ENCODE assay signal across 20 mouse cellular contexts in genomic region chr8:123337475-123337874, GRCm38 (mm10). TPM values are rescaled to one million over a fixed set of nuclear protein-coding genes. Genes with fewer than 3 reads are reported as not detected.
DNase-seq lines count a peak whose midpoint lies in the region; ATAC-seq and TF ChIP-seq lines count a peak whose summit lies in the region.
"Had no signal": no experiment of that assay in that cellular context is flagged by ENCODE, and none has a peak within 500 bp of the region (broad histone marks: within the 10 kb centered on the region; RNA-seq: fewer than 3 reads in every experiment).

No protein-coding gene starts in this region.

- H3K4me2 ChIP-seq in intestine, embryonic 16.5 days (ENCODE audit: low read depth, low read length) = no peak overlapping the region
- H3K4me2 ChIP-seq in intestine, embryonic 15.5 days (replicated peaks) = no peak overlapping the region
- no peak overlapping the region for H3K4me2 ChIP-seq in myocyte (ENCODE audit: low read depth)
- H3K4me2 ChIP-seq: embryonic facial prominence, embryonic 12.5 days; forebrain, embryonic 15.5 days; heart, embryonic 13.5 days had no signal

- H3K79me2 ChIP-seq in myocyte (ENCODE audit: control insufficient read depth, insufficient read depth) = no peaks in the 10 kb centered on the region

- no peak overlapping the region for H3K9ac ChIP-seq in intestine, embryonic 16.5 days (ENCODE audit: low read depth, low read length)
- H3K9ac ChIP-seq in intestine, embryonic 15.5 days = no peak overlapping the region
- H3K9ac ChIP-seq: embryonic facial prominence, embryonic 12.5 days; forebrain, embryonic 15.5 days; heart, embryonic 13.5 days had no signal

- WGBS in intestine, embryonic 16.5 days = 74% methylated on average over 3 of the region's 3 CpGs
- WGBS in intestine, embryonic 15.5 days = 82% methylated on average over 3 of the region's 3 CpGs

- DNase-seq in kidney, adult 9 months = peak; percentile 51
- DNase-seq in kidney, postnatal 10 days = no peak
- DNase-seq in lung, postnatal 36 days = peak; percentile 32
- DNase-seq in lung, postnatal 4 days = no peak
- DNase-seq in retina, embryonic 14.5 days (ENCODE audit: low spot score) = no peak
- DNase-seq: adrenal gland, postnatal 14 days; B cell, adult 2 months; cerebellum, adult 11-12 months; cerebellum, adult 9-10 months; cerebellum, postnatal 25 days; gastrocnemius, postnatal 36 days; heart, adult 11 months; heart, postnatal 36 days had no signal

- H3ac ChIP-seq in myocyte (ENCODE audit: control insufficient read depth, insufficient read length) = no peak overlapping the region

- peak; percentile 61 for ATAC-seq in intestine, embryonic 16.5 days
- ATAC-seq in intestine, embryonic 15.5 days = no peak
- ATAC-seq: CD4-positive, CD25-positive, alpha-beta regulatory T cell, adult 4 months; forebrain, embryonic 15.5 days had no signal

- H3K27ac ChIP-seq in intestine, embryonic 16.5 days (ENCODE audit: low read length) = no peak overlapping the region
- H3K27ac ChIP-seq in intestine, embryonic 15.5 days = no peak overlapping the region
- H3K27ac ChIP-seq: embryonic facial prominence, embryonic 12.5 days; forebrain, embryonic 15.5 days; heart, embryonic 13.5 days had no signal

- peaks cover 12% of the 10 kb centered on the region for H3K4me1 ChIP-seq in intestine, embryonic 16.5 days (ENCODE audit: control insufficient read depth, insufficient read depth, low read length)
- H3K4me1 ChIP-seq in intestine, embryonic 15.5 days (replicated peaks) = peaks cover 17% of the 10 kb centered on the region

- H3K36me3 ChIP-seq in intestine, embryonic 16.5 days (ENCODE audit: control insufficient read depth, insufficient read depth, low read length) = no peaks in the 10 kb centered on the region
- H3K36me3 ChIP-seq in intestine, embryonic 15.5 days = no peaks in the 10 kb centered on the region
- no peaks in the 10 kb centered on the region for H3K36me3 ChIP-seq in myocyte (ENCODE audit: control insufficient read depth, insufficient read depth)
- H3K36me3 ChIP-seq: embryonic facial prominence, embryonic 12.5 days; forebrain, embryonic 15.5 days; heart, embryonic 13.5 days had no signal

- no peaks in the 10 kb centered on the region for H3K27me3 ChIP-seq in intestine, embryonic 16.5 days (replicated peaks; ENCODE audit: control insufficient read depth, insufficient read depth, low read length)
- 0 out of 2 replicates have a peak, but pooled peaks cover 10% of the 10 kb centered on the region for H3K27me3 ChIP-seq in intestine, embryonic 15.5 days (replicated peaks)
- H3K27me3 ChIP-seq in myocyte (ENCODE audit: control insufficient read depth, insufficient read depth, insufficient read length) = no peaks in the 10 kb centered on the region
- H3K27me3 ChIP-seq: forebrain, embryonic 15.5 days had no signal

- 0 out of 2 replicates have a peak, but pooled peaks cover 2% of the 10 kb centered on the region for H3K9me3 ChIP-seq in intestine, embryonic 16.5 days (ENCODE audit: control insufficient read depth, low read length)
- H3K9me3 ChIP-seq in intestine, embryonic 15.5 days = no peaks in the 10 kb centered on the region
- H3K9me3 ChIP-seq: embryonic facial prominence, embryonic 12.5 days; forebrain, embryonic 15.5 days had no signal

- no peak for TF ChIP-seq POLR2A in myocyte (IDR thresholded peaks at IDR 0.05; ENCODE audit: insufficient read length, low read depth)

- H3K4me3 ChIP-seq in intestine, embryonic 16.5 days (ENCODE audit: low read length) = no peak overlapping the region
- no peak overlapping the region for H3K4me3 ChIP-seq in intestine, embryonic 15.5 days (replicated peaks)
- H3K4me3 ChIP-seq in myocyte = no peak overlapping the region
- H3K4me3 ChIP-seq: embryonic facial prominence, embryonic 12.5 days; forebrain, embryonic 15.5 days; heart, embryonic 13.5 days had no signal

TF ChIP-seq in myocyte, 11 proteins besides CTCF, POLR2A, EP300 and RAD21:
- peak; percentile 24 to 94 (median 83) for TF ChIP-seq MYOD1 (IDR thresholded peaks at IDR 0.05; ENCODE audit: control insufficient read depth in 1 of 3, insufficient read length in 2 of 3, low read depth in 2 of 3)
- no peak for TF ChIP-seq MAX (IDR thresholded peaks at IDR 0.05; ENCODE audit: low read depth)
- peak; percentile 55 for TF ChIP-seq TCF3 (IDR thresholded peaks at IDR 0.05; ENCODE audit: insufficient read length, low read depth)
- peak in 2 of 3 experiments; percentile 82 to 95 for TF ChIP-seq MYOG (IDR thresholded peaks at IDR 0.05; ENCODE audit: control insufficient read depth in 1 of 3, insufficient read depth in 1 of 3, insufficient read length in 2 of 3, low read depth in 2 of 3)
- peak; percentile 13 for TF ChIP-seq TCF12 (IDR thresholded peaks at IDR 0.05; ENCODE audit: insufficient read depth, poor library complexity, severe bottlenecking)

RNA-seq across cellular contexts. Expression of gene Spire2, which starts 5.0 kb away (rescaled TPM):
- polyA plus RNA-seq in intestine, embryonic 16.5 days (2015; fragmentation: Nextera tagmentation; extraction: Ambion mirVana) = 0.89 and 2.0 TPM in 2 replicates
- polyA plus RNA-seq in intestine, embryonic 15.5 days (2015; fragmentation: Nextera tagmentation; extraction: Ambion mirVana) = 3.9 and 4.4 TPM in 2 replicates
- polyA plus RNA-seq in myocyte (2012; fragmentation: generic; extraction: Trizol) = 6.8 TPM
- polyA plus RNA-seq: CD4-positive, CD25-positive, alpha-beta regulatory T cell, adult 4 months had no signal

RNA-seq across cellular contexts. Expression of gene Fanca, which starts 19.1 kb away (rescaled TPM):
- 15.8 and 20.2 TPM in 2 replicates for polyA plus RNA-seq in intestine, embryonic 16.5 days (2015; fragmentation: Nextera tagmentation; extraction: Ambion mirVana)
- 19.5 and 21.8 TPM in 2 replicates for polyA plus RNA-seq in intestine, embryonic 15.5 days (2015; fragmentation: Nextera tagmentation; extraction: Ambion mirVana)
- 4.0 TPM for polyA plus RNA-seq in myocyte (2012; fragmentation: generic; extraction: Trizol)

RNA-seq across cellular contexts. Expression of gene Tcf25, which starts 36.1 kb away (rescaled TPM):
- polyA plus RNA-seq in intestine, embryonic 16.5 days (2015; fragmentation: Nextera tagmentation; extraction: Ambion mirVana) = 155 and 161 TPM in 2 replicates
- polyA plus RNA-seq in intestine, embryonic 15.5 days (2015; fragmentation: Nextera tagmentation; extraction: Ambion mirVana) = 147 and 170 TPM in 2 replicates
- 177 TPM for polyA plus RNA-seq in myocyte (2012; fragmentation: generic; extraction: Trizol)

Comparison
In these comparisons a context has a peak if more than half of its experiments do, and no peak if none do; other contexts are left out.
1. DNase-seq: peak in kidney, adult 9 months (single experiment) and lung, postnatal 36 days (single experiment); none in kidney, postnatal 10 days (single experiment), lung, postnatal 4 days (0 of 2) and retina, embryonic 14.5 days (single experiment).